Mouse (Mus musculus) mouse embryonic stem cell (cell line): Measurements from ENCODE around the gene Hist1h2ad.
"Not testable (repeated sequence)": the region's sequence is repeated elsewhere in the genome, so short reads cannot be mapped to it uniquely, and the experiment has no call there.

Experiments
- in situ Hi-C, 2 experiments: fragments of 300-500 bp; cut with MboI; formaldehyde crosslinking; loops; 1 replicate in 1 of 2; 3 replicates in 1 of 2; pipeline ENCODE4 v1.14.3; 2019 to 2020; ENCODE audit warnings: low sequenced_read_pairs in 2 of 2, low pct_unique_long_range_greater_than_20kb in 1 of 2, mixed read lengths in 1 of 2; ENCODE audit not compliant: unreplicated experiment in 1 of 2

Gene Hist1h2ad

GRCm38 (mm10) chr13:23576906-23577639, 2.9 kb downstream of the Hist1h2ad start:
- in situ Hi-C loops = loop anchor here in 1 of 2 experiments (10.0 kb wide), 1 partner anchor 168 kb away; the partner anchor contains the start of genes Hist1h2bb and Hist1h3c

DNA sequence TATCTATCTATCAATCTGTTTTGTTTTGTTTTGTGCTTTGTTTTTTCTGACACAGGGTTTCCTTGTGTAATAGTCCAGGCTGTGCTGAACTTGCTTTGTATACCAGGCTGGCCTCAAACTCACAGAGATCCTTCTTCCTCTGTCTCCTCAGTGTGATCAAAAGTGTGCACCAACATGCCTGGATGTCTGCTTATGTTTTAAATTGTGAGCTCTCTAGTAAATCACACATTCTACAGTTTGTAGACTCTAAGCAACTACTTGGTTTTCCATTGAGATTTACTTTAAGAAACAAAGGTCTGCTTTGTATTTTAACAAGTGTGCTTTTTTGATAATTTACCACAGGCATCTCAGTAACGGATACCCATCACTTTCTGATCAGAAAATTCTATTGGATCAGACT, 3.7 kb downstream of the Hist1h2ad start:
- in situ Hi-C loops = loop anchor here in 1 of 2 experiments (10.0 kb wide), 1 partner anchor 167 kb away; the partner anchor contains the start of genes Hist1h2bb and Hist1h3c

GRCm38 (mm10) chr13:23581408-23582218, 7.4 kb downstream of the Hist1h2ad start, which contains the start of gene Hist1h4d:
Hist1h4d (plus strand) TSS chr13:23581598.
- in situ Hi-C loops = no loop called here

DNA sequence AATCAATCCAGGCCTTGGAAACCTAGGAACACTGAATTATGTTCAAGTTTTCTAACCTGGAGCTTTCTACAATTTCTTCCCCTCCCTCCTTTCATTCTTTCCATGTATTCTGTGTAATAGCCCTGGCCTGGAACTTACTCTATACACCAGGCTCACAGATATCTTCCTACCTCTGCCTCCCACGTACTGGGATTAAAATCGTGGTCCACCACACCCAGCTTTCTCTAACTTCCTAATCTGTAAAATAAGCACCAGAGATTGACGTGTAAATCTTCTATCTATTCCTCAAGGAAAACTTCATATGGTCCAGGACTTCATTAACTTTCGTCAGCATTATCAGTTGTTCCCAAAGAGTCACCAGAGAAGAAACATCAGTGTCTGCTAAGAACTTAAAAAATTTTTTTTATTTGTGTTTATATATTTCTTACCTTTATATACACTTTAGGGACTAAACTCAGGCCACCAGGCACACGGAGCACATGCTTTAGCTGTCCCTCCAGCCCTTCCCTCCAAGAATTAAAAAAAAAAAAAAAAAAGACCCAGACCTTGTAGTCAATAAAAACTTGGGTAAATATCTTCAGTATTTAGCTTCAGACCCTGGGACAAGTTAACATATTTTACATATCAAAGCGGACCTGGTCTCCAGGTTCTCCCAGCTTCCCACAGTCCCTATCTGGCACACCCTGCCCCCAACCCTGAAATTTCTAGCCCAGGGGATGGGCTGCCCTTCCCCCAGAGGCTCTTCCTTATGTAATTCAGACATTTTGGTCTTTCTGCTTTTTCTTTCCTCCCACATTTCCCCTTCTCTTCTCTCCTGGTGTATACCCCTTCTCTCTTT, 8.3 kb downstream of the Hist1h2ad start:
- in situ Hi-C loops = no loop called here

DNA sequence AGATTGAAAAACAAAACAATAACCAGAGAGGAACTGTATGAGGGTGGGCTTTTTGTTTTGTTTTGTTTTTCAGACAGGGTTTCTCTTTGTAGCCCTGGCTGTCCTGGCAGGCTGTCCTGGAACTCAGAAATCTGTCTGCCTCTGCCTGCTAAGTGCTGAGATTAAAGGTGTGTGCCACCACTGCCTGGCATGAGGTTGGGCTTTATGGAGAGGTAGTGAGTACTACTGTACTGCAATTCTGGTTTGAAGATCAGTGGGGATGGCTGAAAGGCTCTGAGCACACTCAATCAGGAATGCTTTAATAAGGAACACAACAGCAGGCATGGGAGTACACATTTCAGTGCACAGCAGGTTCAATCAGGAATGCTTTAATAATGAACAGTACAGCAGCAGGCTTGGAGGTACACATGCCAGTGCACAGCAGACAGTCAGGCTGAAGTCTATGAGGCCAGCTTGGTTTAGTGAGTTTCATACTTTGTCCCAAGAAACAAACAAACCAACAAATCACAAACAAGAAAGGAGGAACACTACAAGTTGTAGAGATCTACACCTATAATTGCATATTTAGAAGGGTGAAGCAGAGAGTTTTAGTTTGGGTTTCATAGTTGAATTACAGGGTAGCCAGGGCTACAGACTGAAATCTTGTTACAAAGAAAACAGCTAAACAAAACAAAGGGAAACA, 9.3 kb downstream of the Hist1h2ad start:
- in situ Hi-C loops = no loop called here

DNA sequence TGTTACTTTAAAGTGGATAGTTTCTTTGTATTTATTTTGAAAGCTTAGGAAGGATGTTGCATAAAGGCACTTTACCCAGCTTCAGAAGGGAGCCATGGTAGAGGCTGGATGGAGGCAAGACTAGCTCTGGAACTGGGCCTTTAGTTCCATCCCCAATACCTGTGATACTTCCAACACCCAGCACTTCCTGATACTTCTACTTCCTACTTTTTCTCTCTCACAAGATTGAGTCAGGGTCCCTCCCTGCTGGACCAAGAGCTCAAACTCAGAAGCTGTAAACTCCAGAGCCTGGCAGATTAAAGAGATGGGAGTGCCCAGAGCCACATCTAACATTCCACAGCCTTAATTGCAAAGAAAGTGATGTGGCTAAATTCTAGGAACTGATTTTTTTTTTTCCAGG, 10.2 kb downstream of the Hist1h2ad start:
- in situ Hi-C loops = no loop called here

- in situ Hi-C loops = no loop called here
Observed at GRCm38 (mm10) chr13:23585029-23585441, 10.9 kb downstream of the Hist1h2ad start.

DNA sequence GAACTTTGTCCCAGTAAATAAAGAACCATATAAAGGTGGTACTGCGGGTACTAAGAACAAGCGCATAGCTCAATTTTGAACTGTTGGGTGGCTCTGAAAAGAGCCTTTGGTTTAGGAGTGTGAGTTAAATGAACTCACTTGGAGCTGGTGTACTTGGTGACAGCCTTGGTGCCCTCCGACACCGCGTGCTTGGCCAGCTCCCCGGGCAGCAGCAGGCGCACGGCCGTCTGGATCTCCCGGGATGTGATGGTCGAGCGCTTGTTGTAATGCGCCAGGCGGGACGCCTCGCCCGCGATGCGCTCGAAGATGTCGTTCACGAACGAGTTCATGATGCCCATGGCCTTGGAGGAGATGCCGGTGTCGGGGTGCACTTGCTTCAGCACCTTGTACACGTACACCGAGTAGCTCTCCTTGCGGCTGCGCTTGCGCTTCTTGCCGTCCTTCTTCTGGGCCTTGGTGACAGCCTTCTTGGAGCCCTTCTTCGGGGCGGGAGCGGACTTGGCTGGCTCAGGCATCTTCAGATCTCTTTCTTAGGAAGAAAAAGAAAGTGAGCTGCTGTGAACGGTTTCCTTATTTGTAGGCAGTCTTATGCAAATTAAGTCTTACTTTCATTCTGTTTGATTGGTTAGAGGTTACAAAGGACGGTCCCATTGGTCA, 11.4 kb downstream of the Hist1h2ad start:
- in situ Hi-C loops = not testable (repeated sequence)

DNA sequence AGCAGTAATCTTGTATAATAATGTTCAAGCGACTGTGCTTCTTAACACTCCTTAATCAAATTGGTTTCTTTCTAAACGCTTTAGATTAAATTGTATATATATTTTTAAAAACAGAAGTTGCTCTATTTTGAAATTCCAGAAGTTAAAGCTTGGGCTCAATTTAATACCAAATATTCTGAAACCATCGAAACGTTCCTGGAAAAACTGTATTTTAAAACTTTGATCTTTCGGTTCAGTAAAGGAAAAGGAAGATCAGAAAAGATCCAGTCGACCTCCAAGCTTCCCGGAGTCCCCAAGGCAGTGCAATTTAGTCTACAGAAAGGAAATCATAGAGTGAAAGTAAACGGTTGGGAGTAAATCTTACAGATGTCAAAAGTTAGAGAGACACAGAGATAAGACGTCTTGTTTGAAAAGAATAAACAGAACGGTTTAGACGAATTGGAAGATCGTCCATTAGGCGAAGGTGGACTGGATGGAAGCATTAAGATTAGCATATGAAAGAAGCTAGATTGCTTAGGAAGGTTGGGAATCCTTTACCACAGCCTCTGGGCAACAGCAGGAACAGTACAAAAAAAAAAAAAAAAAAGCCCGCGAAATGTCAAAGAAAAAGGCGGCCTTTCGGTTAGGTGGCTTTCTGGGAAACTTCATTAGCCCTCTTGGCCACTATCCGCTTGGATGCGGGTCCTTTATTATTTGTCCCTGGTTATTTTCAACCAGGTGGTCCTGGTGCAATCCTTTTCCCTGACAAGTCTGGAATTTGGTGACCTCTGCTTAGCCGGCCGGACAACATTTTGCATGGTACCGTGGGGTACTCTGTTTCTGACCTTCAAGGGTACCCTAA, 12.1 kb downstream of the Hist1h2ad start:
- in situ Hi-C loops = no loop called here

DNA sequence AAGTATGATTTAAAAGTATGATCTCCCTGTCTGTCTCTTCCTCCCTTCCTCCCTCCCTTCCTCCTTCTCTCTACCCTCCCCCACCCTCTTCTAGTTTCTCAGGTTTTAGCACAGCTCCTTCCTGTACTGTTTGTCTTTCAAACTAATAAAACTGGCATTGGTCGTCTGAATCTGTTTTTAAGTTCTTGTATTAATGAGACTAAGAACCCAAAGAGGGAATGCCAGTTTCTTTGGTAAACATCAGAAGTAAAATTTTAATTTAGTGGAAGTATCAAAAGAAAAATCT, 12.7 kb downstream of the Hist1h2ad start:
- in situ Hi-C loops = no loop called here

GRCm38 (mm10) chr13:23591206-23591605, 17.0 kb downstream of the Hist1h2ad start:
- in situ Hi-C loops = loop anchor here in 1 of 2 experiments (10.0 kb wide), 1 partner anchor 166 kb away; the partner anchor contains the start of gene Abt1

DNA sequence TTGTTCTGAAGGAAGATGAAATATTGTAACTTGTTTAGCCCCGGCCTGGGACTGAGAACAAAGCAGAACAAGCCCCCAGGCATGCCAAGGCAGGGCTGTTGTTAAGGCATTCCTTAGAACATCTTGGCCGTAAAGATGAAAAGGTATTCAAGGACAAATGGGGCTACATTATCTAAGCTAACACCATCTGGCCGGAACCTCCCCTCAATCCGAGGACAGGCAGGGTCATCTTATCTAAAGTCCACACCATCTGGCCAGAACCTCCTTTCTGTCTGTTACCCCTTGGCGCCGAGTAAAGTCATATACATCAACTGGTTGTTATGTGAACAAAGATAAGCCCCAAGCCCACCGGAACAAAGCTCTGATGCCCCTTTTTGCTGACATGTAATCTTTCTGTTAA, 17.7 kb downstream of the Hist1h2ad start:
- in situ Hi-C loops = loop anchor here in 1 of 2 experiments (10.0 kb wide), 1 partner anchor 167 kb away; the partner anchor contains the start of gene Abt1

DNA sequence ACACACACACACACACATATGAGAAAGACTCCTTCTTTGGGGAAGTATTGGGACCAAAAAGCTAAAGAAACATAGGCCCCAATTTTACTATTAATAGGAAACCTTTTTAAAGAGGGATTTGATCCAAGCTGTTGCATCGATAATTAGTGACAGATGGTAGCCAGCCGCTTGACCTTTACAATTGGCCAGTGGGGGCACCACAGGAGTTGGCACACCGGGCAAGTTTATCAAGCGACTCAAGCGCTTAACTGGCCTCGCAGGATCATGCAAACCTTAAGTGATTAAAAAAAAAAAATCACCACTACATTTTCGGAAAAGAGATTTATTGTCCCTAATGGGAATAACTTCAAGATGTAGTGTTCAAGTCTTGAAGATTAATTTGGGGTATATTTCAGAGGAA, 18.4 kb downstream of the Hist1h2ad start:
- in situ Hi-C loops = loop anchor here in 1 of 2 experiments (10.0 kb wide), 1 partner anchor 168 kb away; the partner anchor contains the start of gene Abt1

DNA sequence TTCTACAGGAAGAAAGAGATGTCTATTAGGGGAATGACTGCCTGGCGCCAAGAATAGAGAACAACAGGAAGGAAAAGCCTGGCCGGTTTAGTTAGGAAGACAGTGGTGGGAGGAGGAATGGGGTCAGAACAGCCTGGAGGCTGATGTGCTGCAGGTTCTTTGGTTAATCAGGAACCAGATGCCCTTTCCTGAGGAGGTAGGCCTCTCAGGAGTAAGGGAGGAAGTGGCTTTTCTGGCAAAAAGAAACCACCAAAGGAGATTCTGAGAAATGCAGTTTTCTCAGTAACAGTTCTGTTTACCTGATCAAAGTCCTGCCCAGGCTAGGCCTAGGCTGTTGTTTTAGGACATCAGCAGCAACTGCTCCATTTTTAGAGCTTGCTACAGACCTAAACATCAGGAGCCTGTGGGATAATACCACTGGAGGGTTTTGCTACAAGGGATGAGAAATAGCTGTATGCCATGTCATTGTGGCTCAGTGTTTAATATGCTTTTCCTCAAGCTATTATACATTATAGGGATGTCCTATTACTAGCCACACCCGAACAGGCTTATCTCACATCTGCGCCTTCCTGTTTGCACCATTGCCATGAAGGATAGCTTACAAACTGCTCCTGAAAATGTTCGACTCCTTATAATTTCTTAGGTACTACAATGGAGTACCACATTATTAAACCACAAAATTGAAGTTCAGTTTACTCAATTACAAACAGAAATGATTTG, 19.0 kb downstream of the Hist1h2ad start:
- in situ Hi-C loops = loop anchor here in 1 of 2 experiments (10.0 kb wide), 1 partner anchor 168 kb away; the partner anchor contains the start of gene Abt1

DNA sequence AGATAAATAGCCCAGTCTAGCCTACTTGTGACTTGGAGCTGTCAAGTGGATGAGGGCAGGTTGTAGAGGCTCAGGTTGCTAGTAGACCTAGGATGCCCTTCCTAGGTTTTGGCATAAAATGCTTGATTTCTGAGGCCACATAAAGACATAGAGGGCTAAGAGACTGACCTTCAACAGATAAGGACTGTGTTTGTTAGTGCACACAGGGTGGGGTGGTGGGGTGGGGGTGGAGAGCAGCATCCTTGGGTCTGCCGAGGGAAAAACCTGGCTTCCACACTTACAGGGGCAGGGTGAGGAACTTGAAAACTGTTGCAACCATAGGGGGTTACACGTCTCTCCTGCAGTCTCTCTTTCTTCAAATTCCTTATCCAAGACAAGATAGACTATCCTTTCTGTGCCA, 21.0 kb downstream of the Hist1h2ad start:
- in situ Hi-C loops = loop anchor here (5.0 to 10.0 kb wide), 2 partner anchors 163 to 170 kb away; partner anchors contain the start of gene Abt1 (in 1 of the 2)
